Mouse (Mus musculus) c-Kit-negative CD71-positive TER-119-positive erythroid progenitor cells, embryonic 14.5 days (primary cell): ENCODE data around the gene Rbpms2.

ENCODE experiments used
- DNase-seq: peaks from one replicate; pipeline ENCODE4 v3.0.0-alpha.2; 2013; ENCODE audit warnings: low read depth, low spot score

Rbpms2 gene

DNA sequence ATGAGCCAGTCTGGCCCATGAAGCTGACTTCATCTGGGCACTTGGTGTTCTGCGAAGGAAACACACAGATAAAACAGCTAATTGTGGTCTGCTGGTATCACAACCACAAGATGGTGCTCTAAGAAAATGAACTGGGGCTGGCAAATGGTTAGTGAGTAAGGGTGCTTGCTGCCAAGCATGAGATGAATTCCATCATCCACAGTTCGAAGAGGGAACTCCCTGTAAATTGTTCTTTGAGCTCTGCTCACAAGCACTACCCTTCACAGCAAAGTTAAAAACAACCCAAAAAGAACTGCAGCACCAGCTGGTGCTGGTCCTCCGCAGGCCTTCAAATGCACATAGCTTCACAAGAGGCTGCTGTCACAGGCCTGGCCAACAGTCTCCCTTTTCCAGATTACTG is 66.2 kb downstream of the Rbpms2 start:
- no peak for DNase-seq

GRCm38 (mm10) chr9:65696337-65696736 is 66.9 kb downstream of the Rbpms2 start:
- DNase-seq = no peak

DNA sequence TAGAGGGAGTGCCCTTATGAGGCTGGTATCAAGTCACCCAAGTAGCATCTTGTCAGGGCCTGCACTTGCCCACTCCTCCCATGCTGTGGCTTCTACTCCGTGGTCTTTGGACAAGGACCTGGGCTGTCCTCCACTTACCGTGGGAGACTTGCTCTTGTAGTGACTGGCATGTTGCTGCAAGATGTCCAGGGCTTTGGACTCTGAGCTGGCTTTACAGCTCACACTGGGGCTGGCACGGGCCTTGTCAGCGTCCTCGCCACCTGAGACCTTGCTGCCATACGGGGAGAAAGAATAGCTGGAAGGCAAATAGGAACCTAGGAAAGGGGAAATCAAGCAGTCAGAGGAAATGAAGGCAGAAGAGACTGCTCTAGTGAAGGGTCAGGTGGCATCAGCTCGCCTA is 67.9 kb downstream of the Rbpms2 start:
- no peak for DNase-seq

DNA sequence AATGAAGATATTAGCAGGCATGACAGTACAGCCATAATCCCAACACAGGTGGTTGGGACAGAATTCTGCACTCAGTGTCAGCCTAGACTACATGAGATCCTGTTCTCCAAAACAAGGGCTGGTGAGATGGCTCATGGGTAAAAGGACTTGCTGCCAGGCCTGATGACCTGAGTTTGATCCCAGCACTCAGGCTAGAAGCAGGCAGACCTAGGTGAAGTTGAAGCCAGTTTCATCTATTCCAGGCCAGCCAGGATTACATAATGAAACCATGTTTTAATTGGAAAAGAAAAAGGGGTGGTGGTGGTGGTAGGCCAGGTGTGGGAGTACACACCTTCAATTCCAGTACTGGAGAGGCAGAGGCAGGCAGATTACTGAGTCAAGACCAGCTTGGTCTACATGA is 68.5 kb downstream of the Rbpms2 start:
- no peak for DNase-seq

DNA sequence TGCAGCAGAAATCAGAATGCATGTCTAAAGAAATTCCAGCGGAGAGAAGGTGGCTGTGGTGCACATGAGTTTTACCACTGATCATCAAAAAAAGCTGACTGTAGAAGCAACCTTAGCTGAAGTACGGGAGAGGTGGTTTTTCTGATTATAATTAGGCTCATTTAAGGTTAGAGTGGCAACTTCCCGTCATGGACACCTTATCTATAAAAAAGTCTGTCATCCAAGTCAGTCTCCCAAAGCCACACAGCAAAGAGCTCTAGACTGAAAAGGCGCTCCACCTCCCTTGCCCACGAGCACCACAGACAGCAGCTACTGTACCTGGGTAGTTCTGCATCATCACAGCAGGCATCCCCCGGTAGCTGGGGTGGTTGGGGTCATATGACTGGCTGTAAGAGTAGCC is 71.1 kb downstream of the Rbpms2 start:
- DNase-seq = no peak

DNA sequence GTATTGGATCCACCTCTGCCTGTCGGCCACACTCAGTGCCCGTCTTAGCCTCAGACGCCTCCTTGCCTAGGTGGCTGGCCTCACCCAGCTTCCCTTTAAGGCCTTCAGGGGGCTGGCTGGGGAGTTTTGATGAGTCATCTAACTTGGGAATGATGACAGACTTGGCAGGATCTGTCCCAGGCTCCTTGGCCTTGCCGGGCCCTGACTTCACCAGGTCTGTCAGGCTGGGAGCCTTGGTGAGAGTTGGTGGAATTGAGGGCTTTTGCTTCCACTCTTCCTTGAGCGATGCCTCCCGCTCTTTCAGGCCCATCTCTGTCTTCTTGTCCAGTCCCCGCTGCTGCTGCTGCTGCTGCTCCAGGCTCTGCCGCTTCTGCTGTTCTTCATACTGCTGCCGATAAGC is 72.8 kb downstream of the Rbpms2 start:
- DNase-seq = no peak

DNA sequence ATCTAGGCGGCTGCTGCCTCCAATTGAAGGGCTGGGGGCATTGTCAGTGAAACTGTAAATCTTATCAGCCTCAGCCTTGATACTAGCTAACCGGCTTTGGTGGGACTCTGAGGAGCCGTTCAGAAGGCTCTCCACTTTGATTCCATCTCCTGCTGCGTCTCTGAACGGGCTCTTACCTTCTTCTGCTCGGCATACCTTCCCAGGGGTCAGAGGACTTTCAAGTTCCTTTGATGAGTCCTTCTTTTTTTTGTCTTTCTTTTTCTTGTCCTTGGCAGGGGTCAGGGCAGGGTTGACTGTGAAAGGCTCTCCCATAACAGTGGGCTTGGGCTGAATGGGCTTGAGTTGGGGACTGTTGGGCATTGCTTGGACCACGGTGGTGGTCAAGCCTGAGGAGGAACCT is 73.8 kb downstream of the Rbpms2 start:
- DNase-seq = no peak

DNA sequence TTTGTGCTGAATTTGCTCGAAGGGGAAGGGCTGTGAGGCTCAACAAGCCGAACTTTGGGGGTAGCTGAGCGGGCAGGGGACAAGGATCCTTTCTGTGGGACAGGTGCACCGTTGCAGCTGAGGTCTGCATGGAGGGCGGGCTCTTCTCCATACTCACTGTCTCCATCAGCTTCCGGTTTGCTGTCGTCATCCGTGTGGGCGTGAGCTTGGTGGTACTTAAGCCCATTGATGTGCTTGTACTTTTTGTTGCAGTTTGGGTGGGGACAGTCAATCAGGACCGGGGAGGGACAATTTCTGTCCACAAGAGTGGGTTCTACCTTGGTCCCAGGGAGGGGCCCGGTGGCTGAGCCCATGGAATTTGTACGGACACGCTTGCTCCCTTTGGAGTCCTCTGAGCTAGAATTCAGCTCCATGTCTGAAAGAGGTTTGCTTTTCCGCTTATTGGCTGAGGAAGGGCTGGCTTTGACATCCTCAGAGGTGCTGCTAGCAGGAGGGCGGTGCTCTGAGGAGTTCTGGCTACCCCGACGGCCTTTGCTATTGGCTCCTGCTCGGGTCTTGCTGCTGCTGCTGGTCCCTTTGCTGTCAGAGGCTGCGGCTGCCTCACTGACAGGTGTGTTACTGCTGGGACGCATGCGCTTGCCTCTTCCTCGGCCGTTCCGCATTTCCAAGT is 74.6 kb downstream of the Rbpms2 start:
- no peak for DNase-seq
